Mouse (Mus musculus): ENCODE data around the gene Asb10. TPM values are rescaled to one million over a fixed set of nuclear protein-coding genes. Genes with fewer than 3 reads are reported as not detected.

Asb10 gene
- polyA plus RNA-seq, 1 experiment from 2014 or later: 0.99 TPM

GRCm38 (mm10) chr5:24502786-24503185 is 38.0 kb downstream of the Asb10 start:
- H3K9ac ChIP-seq: no peak overlapping the region
- WGBS: 64% methylated on average over 4 of the region's 4 CpGs
- H3K4me1 ChIP-seq: peaks cover 8% of the 10 kb centered on the region
- peaks cover 49% of the 10 kb centered on the region for H3K36me3 ChIP-seq
- no peak overlapping the region for H3K4me2 ChIP-seq
- H3K4me3 ChIP-seq: no peak overlapping the region
- no peak overlapping the region for H3K27ac ChIP-seq
- H3K9me3 ChIP-seq: no peaks in the 10 kb centered on the region
- peaks cover 38% of the 10 kb centered on the region for H3K27me3 ChIP-seq
- ATAC-seq (ENCODE audit: insufficient number of reproducible peaks, low FRiP score, low TSS enrichment, low read depth): no peak

- WGBS: 86% methylated on average over 11 of the region's 11 CpGs
- peaks cover 68% of the 10 kb centered on the region for H3K36me3 ChIP-seq
Observed at GRCm38 (mm10) chr5:24500851-24501250, 39.9 kb downstream of the Asb10 start.

GRCm38 (mm10) chr5:24499113-24499512 is 41.7 kb downstream of the Asb10 start:
- H3K36me3 ChIP-seq: peaks cover 86% of the 10 kb centered on the region
- no peak for ATAC-seq (ENCODE audit: insufficient number of reproducible peaks, low FRiP score, low TSS enrichment, low read depth)

More at GRCm38 (mm10) chr5:24500851-24501250, 39.9 kb downstream of the Asb10 start:
- Histone ChIP-seq H3K4me1 (peaks cover 8% of the 10 kb centered on the region), H3K4me3 (no peak overlapping the region), H3K9ac (no peak overlapping the region), H3K4me2 (no peak overlapping the region), H3K27ac (no peak overlapping the region), H3K9me3 (no peaks in the 10 kb centered on the region), H3K27me3 (peaks cover 35% of the 10 kb centered on the region)
- no peak for ATAC-seq (ENCODE audit: insufficient number of reproducible peaks, low FRiP score, low TSS enrichment, low read depth)

GRCm38 (mm10) chr5:24497526-24497925 is 43.3 kb downstream of the Asb10 start:
- WGBS: 70% methylated on average over 12 of the region's 12 CpGs
- peaks cover 99% of the 10 kb centered on the region for H3K36me3 ChIP-seq
- H3K4me1 ChIP-seq: no peaks in the 10 kb centered on the region
- no peak overlapping the region for H3K4me2 ChIP-seq
- no peak for ATAC-seq (ENCODE audit: insufficient number of reproducible peaks, low FRiP score, low TSS enrichment, low read depth)
- no peak overlapping the region for H3K27ac ChIP-seq
- no peak overlapping the region for H3K4me3 ChIP-seq
- no peaks in the 10 kb centered on the region for H3K9me3 ChIP-seq
- 0 out of 2 replicates have a peak, but pooled peaks cover 4% of the 10 kb centered on the region for H3K27me3 ChIP-seq
- H3K9ac ChIP-seq: no peak overlapping the region

More at GRCm38 (mm10) chr5:24499113-24499512, 41.7 kb downstream of the Asb10 start:
- 0 out of 2 replicates have a peak, but pooled peaks cover under 1% of the 10 kb centered on the region for H3K4me1 ChIP-seq
- no peak overlapping the region for H3K27ac ChIP-seq
- no peak overlapping the region for H3K4me3 ChIP-seq
- peaks cover 18% of the 10 kb centered on the region for H3K27me3 ChIP-seq
- WGBS: 87% methylated on average over 10 of the region's 10 CpGs
- H3K4me2 ChIP-seq: no peak overlapping the region
- no peaks in the 10 kb centered on the region for H3K9me3 ChIP-seq
- H3K9ac ChIP-seq: no peak overlapping the region

DNA sequence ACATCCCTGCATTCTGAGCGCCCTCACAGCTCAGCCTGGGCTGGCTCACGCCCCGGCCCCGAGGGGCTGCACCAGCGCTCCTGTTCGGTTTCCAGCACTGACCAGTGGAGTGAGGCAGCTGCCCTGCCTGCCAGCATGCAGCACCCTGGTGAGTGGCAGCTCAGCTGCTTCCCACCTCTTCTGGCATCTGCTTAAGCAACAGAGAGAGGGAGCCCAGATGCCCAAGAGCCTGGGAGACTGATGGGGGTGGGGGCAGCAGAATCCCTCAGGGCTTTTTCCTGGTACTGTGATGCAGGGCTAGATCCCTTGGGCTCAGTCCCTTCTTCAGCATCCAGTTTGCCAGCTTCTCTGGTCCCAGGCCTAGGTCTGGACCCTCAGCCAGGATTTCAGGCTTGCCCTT is 44.0 kb downstream of the Asb10 start:
- peaks cover 99% of the 10 kb centered on the region for H3K36me3 ChIP-seq
- H3K4me2 ChIP-seq: no peak overlapping the region
- 0 out of 2 replicates have a peak, but pooled peaks cover 2% of the 10 kb centered on the region for H3K27me3 ChIP-seq
- H3K27ac ChIP-seq: no peak overlapping the region
- H3K4me1 ChIP-seq: no peaks in the 10 kb centered on the region
- H3K9me3 ChIP-seq: no peaks in the 10 kb centered on the region
- no peak overlapping the region for H3K4me3 ChIP-seq
- 75% methylated on average over 6 of the region's 6 CpGs for WGBS
- no peak overlapping the region for H3K9ac ChIP-seq
- ATAC-seq (ENCODE audit: insufficient number of reproducible peaks, low FRiP score, low TSS enrichment, low read depth): no peak

DNA sequence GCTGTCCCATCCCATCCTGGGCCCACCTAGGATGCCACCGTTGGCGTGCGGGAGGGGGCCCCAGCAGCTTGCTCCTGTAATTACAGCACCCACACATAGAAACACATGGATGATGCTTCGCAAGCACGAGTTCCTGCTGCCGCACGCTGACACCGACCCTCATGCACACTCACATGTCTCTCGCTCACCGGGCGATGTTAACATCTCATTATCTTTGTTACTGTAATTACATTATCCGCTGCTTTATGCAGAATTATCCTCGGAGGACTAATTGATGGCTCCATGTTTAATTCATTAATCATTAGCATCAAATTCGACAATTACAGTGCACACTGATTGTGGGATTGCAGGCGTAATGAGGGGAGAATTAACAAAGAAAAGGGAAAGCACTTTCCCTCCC is 45.8 kb downstream of the Asb10 start:
- H3K9me3 ChIP-seq: no peaks in the 10 kb centered on the region
- H3K9ac ChIP-seq: no peak overlapping the region
- no peaks in the 10 kb centered on the region for H3K4me1 ChIP-seq
- no peak overlapping the region for H3K4me3 ChIP-seq
- no peaks in the 10 kb centered on the region for H3K27me3 ChIP-seq
- ATAC-seq (ENCODE audit: insufficient number of reproducible peaks, low FRiP score, low TSS enrichment, low read depth): no peak
- 89% methylated on average over 15 of the region's 15 CpGs for WGBS
- peaks cover 99% of the 10 kb centered on the region for H3K36me3 ChIP-seq
- H3K27ac ChIP-seq: no peak overlapping the region
- no peak overlapping the region for H3K4me2 ChIP-seq

GRCm38 (mm10) chr5:24492546-24493285 is 48.1 kb downstream of the Asb10 start:
- Histone ChIP-seq H3K27ac (no peak overlapping the region), H3K4me3 (no peak overlapping the region)

GRCm38 (mm10) chr5:24490413-24490920 is 50.3 kb downstream of the Asb10 start:
- peaks cover 8% of the 10 kb centered on the region for H3K4me1 ChIP-seq
- H3K36me3 ChIP-seq: peaks cover 98% of the 10 kb centered on the region
- H3K9ac ChIP-seq: no peak overlapping the region
- H3K4me2 ChIP-seq: no peak overlapping the region
- no peak overlapping the region for H3K27ac ChIP-seq
- H3K27me3 ChIP-seq: no peaks in the 10 kb centered on the region
- H3K4me3 ChIP-seq: no peak overlapping the region
- 43% methylated on average over 14 of the region's 14 CpGs for WGBS
- no peak for ATAC-seq (ENCODE audit: insufficient number of reproducible peaks, low FRiP score, low TSS enrichment, low read depth)
- H3K9me3 ChIP-seq: no peaks in the 10 kb centered on the region

More at GRCm38 (mm10) chr5:24492546-24493285, 48.1 kb downstream of the Asb10 start:
- Histone ChIP-seq H3K4me2 (no peak overlapping the region), H3K9ac (no peak overlapping the region), H3K36me3 (peaks cover 100% of the 10 kb centered on the region), H3K9me3 (no peaks in the 10 kb centered on the region), H3K27me3 (no peaks in the 10 kb centered on the region), H3K4me1 (no peaks in the 10 kb centered on the region)
- 77% methylated on average over 16 of the region's 16 CpGs for WGBS
- no peak for ATAC-seq (ENCODE audit: insufficient number of reproducible peaks, low FRiP score, low TSS enrichment, low read depth)

GRCm38 (mm10) chr5:24486738-24487137 is 54.0 kb downstream of the Asb10 start:
- no peak for ATAC-seq (ENCODE audit: insufficient number of reproducible peaks, low FRiP score, low TSS enrichment, low read depth)
- 88% methylated on average over 5 of the region's 5 CpGs for WGBS
- no peak overlapping the region for H3K9ac ChIP-seq

DNA sequence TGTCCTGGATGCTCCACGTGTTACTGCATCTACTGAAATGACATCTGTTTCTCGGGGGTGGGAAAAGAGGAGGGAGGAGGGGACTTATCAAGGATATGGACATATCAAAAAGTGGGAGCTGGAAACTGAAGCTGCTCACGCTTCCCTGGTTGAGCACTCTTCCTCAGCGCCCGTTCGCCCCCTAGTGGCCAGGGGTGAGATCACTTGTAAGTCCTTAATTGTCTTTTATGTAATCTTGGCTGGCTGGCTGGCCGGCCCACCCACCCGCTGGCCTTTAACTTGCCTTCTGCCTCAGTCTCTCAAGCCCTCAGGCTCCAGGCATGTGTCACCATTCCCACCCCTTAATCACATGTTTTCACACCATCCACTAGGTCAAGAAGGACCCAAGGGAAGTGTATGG is 54.7 kb downstream of the Asb10 start:
- no peak overlapping the region for H3K4me3 ChIP-seq
- no peaks in the 10 kb centered on the region for H3K9me3 ChIP-seq
- ATAC-seq (ENCODE audit: insufficient number of reproducible peaks, low FRiP score, low TSS enrichment, low read depth): no peak
- WGBS: 4% methylated on average over 8 of the region's 8 CpGs
- no peak overlapping the region for H3K9ac ChIP-seq
- H3K4me2 ChIP-seq: no peak overlapping the region
- H3K27me3 ChIP-seq: no peaks in the 10 kb centered on the region
- H3K4me1 ChIP-seq: peaks cover 23% of the 10 kb centered on the region
- no peak overlapping the region for H3K27ac ChIP-seq
- H3K36me3 ChIP-seq: peaks cover 89% of the 10 kb centered on the region

More at GRCm38 (mm10) chr5:24486738-24487137, 54.0 kb downstream of the Asb10 start:
- no peak overlapping the region for H3K27ac ChIP-seq
- H3K4me2 ChIP-seq: no peak overlapping the region
- H3K9me3 ChIP-seq: no peaks in the 10 kb centered on the region
- H3K27me3 ChIP-seq: no peaks in the 10 kb centered on the region
- peaks cover 89% of the 10 kb centered on the region for H3K36me3 ChIP-seq
- peaks cover 23% of the 10 kb centered on the region for H3K4me1 ChIP-seq
- no peak overlapping the region for H3K4me3 ChIP-seq

DNA sequence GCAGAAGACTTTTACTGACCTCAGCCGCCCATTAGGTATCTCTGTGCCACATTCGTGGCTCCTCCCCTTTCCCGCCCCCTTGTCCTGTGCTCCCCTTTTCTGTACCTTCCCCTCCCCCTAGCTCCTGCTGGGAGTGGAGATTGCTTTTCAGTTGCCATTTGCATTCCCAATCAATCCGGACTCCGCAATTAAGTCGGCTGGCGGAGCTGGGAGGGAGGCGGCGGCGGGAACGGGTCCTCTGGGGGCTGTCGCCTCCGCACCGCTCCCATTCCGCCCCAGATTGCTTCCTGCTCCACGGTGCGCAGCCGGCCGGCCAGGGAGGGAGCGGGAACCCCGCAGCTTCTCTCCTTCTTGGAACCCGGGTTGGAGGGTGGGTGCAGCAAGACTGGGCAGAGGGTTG is 55.8 kb downstream of the Asb10 start:
- Histone ChIP-seq H3K36me3 (peaks cover 89% of the 10 kb centered on the region), H3K4me2 (no peak overlapping the region), H3K27me3 (no peaks in the 10 kb centered on the region), H3K9me3 (no peaks in the 10 kb centered on the region), H3K4me3 (no peak overlapping the region), H3K27ac (no peak overlapping the region; the same call in 1 of the 2 replicates), H3K4me1 (peaks cover 23% of the 10 kb centered on the region), H3K9ac (no peak overlapping the region)
- WGBS: 38% methylated on average over 22 of the region's 22 CpGs
- ATAC-seq (ENCODE audit: insufficient number of reproducible peaks, low FRiP score, low TSS enrichment, low read depth): no peak

GRCm38 (mm10) chr5:24483326-24483725 is 57.5 kb downstream of the Asb10 start:
- Histone ChIP-seq H3K36me3 (peaks cover 89% of the 10 kb centered on the region), H3K27ac (no peak overlapping the region), H3K4me3 (no peak overlapping the region), H3K27me3 (no peaks in the 10 kb centered on the region), H3K9me3 (no peaks in the 10 kb centered on the region), H3K9ac (no peak overlapping the region), H3K4me2 (no peak overlapping the region), H3K4me1 (peaks cover 23% of the 10 kb centered on the region)
- no peak for ATAC-seq (ENCODE audit: insufficient number of reproducible peaks, low FRiP score, low TSS enrichment, low read depth)
- 35% methylated on average over 11 of the region's 11 CpGs for WGBS

Measured in limb, embryonic 15.5 days (tissue).